Mouse (Mus musculus): ENCODE data around the gene Sfpq.

- TF ChIP-seq EP300 (IDR thresholded peaks at IDR 0.05; ENCODE audit: insufficient read depth, low read depth, low read length) (no peak), CTCF (IDR thresholded peaks at IDR 0.05) (peak; percentile 68)
Observed at GRCm38 (mm10) chr4:126977467-126977866, 43.7 kb upstream of the Sfpq start.

Data from heart, adult 2 months (tissue).